Mouse (Mus musculus) adrenal gland, postnatal 14 days (tissue): Measurements from ENCODE around the gene Ddn. TPM values are rescaled to one million over a fixed set of nuclear protein-coding genes. Genes with fewer than 3 reads are reported as not detected.
"Not testable (repeated sequence)": the region's sequence is repeated elsewhere in the genome, so short reads cannot be mapped to it uniquely, and the experiment has no call there.

Experiments used
- DNase-seq: peaks from one replicate; pipeline ENCODE4 v3.0.0; 2021; ENCODE audit warnings: mixed read lengths
- total RNA-seq: library from RNA; stranded (reverse); gene quantifications from 2 replicates; pipeline ENCODE4 v1.2.3, GENCODE M21; 2021

Ddn gene
- total RNA-seq, 1 experiment from 2014 or later: not detected

DNA sequence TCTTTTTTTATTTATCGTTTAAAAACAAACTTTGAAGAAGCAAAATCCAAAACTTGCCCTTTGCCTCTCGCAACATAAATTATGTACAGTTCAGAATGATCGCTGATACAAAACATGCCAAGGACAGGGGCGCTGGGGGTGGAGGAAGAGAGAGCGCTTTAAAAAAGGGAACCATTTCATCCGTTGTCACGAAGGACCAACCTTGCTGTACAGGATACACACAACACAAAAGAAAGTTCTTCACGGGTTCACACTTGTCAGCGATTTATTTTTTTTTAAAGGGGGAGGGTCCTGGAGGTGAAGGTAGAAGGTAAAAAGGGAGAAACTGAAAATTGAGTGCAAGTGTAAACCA, 22.4 kb upstream of the Ddn start:
- no peak for DNase-seq

DNA sequence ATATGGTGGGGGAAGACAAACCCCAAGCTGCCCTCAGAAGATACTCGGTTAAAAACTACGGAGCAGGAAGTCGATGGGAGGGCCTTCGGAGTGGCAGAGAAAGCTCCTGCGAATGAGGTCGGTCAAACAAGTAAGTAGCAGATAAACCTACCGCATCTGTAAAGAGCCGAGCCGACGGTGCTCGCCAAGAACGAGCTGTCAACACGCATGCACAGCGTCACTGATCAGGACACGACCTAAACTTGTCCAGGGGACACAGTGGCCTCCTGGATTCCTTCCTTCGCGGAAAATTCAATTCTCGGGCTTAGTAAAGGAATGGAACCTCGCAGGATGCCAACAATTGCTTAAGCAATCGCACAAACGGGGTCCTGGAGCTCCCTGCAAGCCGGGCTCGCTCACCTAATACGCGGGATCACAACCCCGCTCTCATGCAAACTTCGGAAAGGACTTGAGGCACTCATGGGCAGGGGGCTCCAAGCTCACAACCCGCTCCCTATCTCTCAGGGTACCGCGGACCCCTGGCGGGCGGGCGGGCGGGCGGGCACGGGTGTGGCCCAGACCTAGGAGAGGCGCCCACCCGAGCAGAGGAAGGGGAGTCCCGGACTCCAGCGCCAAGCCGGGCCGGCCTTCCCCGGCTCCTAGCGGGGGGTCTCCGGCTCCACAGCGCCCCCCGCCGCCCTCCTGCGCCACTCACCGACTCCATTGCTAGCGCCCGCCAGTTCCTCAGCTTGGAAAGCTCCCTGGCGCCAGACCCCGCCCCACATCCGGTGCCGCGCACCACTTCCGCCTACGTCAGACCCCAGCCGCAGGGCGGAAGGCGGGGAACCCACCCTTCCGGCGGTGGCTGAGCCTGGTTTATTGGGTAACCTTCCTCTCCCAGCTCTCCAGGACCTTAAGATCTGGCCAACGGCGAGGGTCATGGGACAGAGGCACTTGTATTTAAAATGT, 21.7 kb upstream of the Ddn start, which contains the start of gene Prkag1:
Gene Prkag1, minus strand, starts transcription at position 786 of the 948 bp plus-strand sequence.
- DNase-seq: peak; percentile 99

DNA sequence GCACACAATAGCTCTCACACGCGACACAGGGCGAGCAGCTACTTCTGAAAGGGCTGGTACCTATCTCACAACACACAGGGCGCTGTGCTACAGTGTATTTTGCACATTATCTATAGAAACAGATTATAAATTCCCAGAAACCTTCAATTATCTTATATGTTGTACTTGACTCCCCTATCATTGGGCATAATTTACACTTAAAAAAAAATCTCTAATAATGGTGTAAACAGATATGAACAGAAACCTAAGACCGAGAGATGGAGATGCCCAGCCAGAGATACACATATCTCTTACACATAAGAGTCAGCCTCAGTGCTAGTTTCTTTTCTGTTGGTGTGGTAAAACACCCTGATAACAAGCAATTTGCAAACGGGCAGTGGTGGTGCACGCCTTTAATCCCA, 18.3 kb upstream of the Ddn start:
- DNase-seq: no peak

DNA sequence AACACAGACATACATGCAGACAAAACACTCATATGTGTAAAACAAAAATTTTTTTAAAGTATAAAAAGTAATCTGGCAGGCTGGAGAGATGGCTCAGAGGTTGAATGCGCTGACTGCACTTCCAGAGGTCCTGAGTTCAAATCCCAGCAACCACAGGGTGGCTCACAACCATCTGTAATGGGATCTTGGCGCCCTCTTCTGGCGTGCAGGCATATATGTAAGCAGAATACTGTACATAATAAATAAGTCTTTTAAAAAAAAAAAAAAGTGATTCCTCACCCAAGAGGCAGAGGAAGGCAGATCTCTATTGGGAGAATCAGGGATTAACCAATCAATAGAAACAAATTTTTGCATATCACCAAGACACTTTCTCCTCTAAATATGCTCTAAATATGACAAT, 14.1 kb upstream of the Ddn start:
- no peak for DNase-seq

DNA sequence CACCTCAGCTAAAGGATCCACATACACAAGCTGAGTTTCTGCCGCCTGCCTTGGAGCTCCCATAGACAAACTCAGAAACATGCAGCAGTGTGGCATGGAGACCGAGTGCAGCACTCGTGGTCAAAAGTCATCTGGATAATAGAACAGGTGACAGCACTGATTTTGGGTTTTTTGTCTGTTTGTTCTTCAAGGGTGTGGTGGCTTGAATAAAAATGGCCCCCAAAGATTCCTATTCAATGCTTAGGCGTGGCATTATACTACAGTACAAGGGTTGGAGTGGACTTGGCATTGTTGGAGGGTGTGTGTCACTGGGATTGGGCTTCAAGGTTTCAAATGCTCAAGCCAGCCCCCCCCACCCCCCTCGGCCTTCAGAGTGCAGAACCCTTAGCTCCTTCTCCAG, 12.9 kb upstream of the Ddn start:
- DNase-seq: no peak

DNA sequence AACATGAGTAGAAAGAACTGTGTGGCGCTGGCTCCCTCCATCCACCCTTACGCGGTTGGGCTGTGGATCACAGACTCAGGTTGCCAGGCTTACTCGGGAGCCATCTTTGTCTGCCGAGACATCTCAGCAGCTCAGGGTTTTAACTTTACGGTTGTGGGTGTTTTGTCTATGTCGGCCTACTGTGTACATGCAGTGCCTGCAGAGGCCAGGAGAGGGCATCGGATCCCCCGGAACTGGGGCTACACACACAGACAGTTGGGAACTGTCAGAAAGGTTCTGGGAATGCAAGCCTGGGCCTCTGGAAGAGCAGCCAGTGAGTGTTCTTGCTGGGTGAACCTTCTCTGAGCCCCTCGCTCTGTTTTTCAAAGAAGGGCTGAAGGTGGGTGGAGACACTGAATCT, 12.1 kb upstream of the Ddn start:
- peak; percentile 50 for DNase-seq

DNA sequence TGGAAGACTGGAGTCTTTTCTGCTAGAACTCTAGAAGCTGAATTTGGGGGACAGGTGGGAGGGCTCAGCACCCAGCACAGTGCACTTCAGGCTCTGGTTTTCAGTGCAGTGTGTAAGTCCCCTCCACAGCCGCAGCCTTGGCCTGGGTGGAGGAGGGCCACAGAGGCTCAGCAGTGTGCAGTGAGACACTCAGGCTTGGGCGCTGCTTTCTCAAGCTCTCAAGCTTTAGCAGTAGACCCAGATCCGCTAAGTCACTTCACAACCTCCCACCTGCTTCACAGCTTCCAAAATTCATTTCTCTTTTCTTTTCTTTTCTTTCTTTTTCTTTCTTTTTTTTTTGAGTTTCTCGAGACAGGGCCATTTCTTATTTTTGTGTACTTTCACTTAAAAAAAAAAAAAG, 11.6 kb upstream of the Ddn start:
- no peak for DNase-seq

DNA sequence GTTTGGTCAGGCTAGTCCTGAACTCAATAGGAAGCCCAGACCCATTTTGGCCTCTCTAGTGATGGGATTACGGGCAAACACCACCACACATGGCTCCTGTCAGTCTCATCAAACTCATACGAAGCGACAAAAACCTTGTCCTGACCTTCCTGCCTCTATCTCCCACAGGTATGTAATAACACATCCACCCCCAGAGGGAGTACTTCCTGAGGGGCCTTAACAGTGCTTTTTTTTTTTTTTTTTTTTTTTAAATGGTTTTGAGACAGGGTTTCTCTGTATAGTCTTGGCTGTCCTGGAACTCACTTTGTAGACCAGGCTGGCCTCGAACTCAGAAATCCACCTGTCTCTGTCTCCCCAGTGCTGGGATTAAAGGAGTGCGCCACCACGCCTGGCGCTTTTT, 8.9 kb upstream of the Ddn start:
- no peak for DNase-seq

DNA sequence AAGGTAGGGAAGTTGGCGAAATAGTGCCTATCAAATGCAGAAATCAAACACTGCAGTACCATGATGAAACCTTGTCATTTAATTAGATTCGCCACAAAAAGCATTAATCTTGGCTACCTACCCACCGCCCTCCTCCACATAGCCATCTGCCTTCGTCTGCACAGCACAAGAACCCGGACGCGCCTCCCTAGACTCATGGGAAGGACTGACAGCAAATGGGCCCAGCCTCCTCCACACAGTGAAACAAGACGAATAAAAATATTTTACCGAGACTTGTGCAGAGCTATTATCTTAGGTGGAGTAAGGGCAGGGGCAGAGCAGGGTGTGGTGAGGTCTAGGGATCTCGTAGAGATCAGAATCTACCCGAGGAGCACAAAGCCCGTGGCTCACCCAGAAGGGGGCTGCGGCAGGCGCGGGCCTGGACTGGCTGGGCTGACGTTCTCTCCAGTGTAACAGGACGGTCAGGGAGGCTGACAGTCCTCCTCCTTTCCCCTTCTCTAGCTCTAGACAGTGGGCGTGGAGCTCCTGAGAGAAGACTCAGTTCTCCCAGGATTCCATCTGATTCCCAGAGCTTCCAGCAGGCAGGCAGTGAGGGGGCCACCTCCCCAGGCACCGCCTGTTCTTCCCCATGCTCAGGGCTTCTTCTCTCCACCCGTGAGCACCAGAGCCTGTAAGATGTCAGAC, 3.6 kb upstream of the Ddn start:
- no peak for DNase-seq

DNA sequence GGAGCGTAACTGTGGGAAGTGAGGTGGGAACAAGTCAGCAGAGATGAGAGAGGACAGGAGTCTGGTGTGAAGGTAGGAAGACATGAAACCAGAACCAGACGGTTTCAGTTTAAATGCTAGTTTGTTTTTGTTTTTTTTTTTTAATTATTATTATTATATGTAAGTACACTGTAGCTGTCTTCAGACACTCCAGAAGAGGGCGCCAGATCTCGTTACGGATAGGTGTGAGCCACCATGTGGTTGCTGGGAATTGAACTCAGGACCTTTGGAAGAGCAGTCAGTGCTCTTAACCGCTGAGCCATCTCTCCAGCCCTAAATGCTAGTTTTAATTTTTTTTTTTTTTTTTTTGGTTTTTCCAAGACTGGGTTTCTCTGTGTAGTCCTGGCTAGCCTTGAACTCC, 922 bp upstream of the Ddn start:
- DNase-seq: not testable (repeated sequence)

DNA sequence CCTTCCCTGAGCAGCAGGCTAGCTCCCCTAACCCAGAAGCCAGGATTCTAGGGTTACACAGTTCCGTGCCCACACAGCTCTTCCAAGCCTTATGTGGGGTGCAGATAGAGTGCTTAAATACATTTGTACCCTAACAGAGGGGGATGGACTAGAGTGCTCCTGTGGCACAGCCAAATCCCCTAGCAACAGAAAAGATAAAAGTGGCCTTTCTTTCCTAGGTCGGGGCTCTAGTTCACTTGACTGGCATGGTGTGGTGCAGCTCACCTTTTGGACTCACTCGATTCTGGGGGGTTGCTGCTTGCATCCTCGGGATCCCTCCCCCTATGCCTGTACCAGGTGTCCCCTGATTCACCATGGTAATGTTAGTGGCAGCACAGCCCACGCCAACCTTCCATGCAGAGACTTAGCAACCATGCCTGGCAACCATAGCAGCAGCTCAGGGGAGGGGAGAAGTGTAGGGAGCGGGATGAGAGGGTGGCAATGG, 597 bp downstream of the Ddn start:
- no peak for DNase-seq

DNA sequence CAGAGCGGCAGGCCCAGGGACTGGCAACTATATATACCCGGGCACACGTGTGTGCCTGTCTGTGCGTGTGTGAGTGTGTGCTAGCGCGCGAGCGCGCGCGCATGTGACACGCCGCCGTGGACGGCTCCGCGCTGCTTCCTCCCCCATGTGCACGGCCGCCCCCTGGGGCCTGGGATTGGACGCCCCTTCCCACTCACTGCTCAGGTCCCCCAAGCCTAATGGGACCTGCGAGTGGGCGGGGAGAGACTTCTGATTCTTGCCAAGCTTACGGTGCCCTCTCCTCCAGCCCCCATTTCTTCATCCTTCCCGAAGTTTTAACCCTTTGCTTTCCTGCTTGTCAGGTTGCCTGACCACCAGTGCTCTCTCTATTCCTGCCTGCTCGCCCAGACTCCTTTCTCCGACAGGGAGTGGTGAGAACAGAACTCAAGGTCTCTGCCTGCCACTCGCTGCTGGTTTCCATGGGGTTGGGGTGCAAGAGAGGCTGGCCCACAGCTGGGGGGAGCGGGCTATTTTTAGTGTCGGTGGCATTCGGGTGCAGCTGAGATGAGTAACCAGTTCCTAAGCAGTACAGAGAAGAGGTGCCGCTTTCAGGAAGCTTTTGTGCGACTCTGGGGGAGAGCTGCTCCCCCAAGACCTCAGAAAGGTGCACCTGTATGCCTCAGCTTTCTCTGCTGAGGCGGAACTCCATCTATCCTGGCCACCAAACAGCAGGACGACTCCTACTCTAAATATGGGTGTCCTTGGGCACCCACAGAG, 1.2 kb downstream of the Ddn start:
- DNase-seq: peak; percentile 68

DNA sequence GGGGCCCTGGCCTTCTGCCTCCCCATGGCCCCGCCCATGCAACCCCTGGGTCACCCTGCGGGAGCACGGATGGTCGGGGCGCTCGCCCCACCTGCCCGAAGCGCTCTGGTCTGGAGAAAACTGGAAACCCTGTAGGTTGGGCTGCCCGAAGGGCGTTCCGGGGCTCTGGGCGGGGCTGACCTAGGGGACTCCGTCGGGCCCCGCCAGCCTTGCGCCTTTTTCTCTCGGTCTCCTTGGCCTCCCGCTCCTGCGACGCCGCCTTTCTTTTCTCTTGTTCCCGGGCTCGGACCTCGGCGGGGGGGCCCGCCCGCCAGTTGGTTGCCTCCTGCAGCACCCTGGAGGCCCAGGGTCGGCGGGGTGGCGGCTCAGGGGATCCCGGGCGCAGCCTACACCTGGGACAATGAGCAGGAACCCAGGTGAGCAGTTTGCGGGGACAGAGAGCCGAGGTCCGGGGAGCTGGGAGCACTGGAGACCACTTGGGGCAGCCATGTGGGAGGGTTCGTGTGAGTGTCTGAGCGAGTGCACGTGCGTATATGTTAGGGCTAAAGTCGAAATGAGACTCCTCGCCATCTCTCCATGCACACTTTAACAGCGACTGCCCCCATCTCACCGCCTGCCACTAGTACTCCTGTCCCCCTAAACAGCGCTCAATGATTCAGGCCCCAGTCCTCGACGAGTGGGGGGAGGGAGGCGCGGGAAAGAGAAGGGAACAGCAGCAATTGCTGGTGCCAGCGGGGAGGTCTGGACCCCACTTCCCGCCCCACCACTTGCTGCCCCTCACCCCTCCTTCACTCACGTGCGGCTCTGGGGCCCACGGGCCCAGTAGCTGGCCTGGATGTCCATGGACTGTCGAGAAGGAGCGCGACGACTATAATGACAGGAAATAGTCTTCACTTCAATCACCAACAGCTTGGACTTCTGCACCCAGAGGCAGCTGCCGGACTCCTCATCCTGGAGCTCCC, 2.2 kb downstream of the Ddn start:
- DNase-seq: peak; percentile 43

DNA sequence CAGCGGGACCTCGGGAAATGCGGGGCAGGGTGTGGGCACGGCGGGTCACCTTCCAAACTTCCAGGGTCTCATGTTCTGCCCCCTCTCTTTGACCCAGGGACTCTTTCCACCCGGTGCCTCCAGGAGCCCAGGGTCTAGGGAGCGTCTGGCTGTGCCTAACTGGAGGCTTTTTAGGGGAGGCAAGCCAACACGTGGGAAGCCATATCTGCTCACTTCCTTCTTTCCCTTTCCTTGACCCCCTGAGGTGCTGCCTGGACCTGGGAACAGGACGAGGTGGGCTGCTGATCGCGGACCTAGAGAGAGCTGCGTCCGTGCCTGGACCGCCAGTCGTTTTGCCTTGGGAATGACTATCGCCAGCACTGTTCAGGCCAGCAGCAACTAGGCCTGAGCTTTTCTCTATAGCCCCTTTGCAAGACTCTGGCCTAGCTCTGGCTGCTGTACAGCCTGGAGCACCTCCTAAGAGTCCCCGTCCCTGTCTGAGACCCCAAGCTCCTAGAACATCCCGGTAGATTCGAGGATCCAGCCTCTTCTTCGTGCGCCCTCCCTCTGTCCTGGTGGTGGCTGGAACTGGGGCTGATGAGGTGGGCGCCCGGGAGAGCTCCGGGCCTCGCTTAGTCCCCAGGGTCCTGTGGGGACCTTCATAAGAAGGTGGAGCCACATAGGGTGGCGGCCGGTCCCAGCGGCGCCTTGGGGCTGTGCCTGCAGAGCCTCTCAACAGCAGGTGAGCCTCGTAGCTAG, 3.0 kb downstream of the Ddn start:
- DNase-seq: no peak

DNA sequence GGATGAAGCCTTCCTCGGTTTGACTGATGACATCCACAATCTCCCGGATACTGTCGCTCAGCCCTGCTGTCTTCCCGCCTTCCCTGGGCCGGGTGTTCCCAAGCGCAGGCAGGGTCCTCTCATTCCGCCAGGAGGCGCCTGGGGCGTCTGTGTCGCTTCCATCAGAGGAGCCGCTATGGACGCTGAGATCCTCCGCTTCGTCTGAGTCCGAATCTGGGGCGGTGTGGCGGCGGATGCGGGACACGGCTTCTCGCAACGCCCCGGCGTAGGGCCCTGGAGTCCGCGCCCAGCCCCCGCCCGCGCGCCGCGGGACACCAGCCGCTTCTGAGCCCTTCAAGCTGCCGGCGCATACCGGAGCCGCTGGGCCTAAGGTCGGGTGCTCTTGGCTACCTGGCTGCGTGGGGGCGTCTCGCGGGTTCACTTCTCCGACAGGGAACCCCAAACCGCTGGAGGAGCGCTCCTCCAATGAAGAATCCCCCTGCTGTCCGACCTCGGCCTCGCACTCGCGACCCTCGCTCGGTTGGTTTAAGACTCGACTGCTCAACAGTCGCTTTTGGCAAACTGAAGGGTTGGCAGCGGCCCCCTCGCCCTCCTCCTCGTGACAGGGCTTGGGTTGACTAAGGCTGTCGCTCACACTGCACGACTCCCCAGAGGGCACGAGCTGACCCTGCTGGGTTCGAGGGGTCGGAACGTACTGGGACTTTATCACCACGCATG, 3.8 kb downstream of the Ddn start:
- DNase-seq: peak; percentile 89

DNA sequence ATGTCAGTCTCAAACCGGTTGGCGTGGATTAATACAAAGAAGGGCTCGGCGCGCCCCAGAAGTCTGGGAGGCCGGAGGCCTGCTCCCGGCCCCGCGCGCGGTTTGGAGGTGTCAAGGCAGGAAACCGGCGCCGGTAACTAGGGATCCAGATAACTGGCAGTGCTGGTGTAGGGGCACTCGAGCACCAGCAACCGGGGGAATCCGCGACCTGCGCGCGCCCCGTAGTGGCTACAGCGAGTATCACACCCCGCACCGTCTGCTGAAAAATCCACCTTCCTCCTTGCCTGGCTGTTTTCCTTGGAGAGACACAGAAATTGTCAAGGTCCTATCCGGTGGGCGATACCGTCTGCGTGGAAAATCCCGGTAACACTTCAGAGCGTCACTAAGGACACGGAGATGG, 5.2 kb downstream of the Ddn start:
- DNase-seq: peak; percentile 89

DNA sequence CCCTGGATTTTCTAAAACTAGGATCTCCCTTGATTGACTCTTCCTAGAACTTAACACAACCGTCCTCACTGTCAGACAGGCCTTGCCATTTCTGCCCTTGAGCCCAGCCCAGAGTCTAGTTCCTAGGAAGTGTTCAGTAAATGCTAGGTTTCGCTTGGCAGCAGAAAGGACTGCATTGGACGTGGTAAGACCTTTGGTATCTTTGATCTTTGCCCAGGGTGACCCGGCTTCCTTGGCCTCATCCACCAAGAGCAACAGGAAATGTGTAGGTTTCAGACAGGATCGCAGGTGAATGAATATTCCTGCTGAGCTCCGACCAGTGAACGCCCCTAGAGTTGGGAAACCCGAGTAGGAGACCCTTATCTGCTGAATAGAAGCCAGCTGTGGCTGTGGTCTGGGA, 6.4 kb downstream of the Ddn start:
- DNase-seq: no peak

DNA sequence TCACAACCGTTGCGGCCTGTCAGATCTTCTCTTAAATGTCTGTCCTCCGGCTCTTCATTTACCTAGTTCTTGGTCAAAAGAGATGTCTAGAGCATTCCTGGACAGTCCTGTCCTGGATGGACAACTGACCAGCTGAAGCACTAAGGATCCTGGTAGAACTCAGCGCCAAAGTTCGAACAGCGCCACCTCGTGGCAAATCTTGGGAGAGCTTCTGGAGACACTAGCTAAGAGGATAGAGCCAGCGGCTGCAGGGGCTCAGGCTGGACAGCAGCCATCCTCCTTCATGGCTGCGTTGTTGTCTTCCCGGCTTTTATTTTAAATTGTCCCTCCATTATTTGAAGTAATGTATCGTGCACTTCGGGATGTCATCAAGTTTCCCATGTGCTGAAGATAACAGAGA, 9.9 kb downstream of the Ddn start:
- peak; percentile 92 for DNase-seq

DNA sequence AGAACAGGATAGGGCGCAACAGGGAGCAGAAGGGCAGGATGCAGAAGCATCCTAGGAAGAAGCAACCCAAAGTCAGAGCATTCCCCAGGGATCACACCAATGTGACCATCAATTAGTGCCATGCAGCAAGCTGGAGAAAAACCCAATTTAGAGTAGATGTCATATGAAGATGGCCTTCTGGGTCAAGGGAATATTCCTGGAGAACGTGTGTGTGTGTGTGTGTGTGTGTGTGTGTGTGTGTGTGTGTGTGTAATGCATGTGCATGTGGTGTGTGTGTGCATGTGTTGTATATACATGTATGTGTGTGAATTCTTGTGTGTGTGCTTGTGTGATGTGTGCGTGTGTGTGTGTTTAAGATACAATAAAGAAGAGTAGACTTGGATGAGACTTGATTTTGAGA, 10.4 kb downstream of the Ddn start:
- DNase-seq: no peak

DNA sequence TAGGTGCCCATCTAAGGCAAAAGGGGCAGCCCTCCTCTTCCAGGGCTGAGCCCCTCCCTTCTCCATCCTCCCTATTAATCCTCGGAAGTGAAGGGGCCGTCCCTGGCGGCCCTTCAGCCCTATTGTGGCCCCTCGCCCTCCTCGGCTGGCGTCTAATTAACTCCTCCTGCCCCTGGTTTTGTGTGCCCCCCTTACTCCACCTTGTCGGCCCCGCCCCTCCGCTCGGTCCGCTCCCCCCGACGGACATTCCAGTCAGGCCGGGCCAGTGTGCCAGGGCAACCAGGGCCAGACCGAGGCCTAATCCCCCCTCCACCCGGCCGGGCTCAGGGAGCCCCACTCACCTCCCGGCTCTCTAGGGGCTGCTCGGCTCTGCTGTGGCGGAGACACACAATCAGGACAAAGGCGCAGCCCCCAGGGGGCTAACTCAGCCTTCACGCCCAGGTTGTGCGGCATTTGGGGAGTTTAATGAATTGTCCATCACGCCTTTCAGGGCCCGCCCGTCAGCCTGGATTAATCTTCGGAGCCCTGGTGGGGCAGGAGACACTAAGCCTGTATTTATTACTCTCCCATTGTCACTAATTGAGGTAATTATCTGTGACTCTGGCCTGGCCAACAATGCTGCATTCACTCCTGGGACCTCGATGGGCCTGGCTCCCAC, 11.3 kb downstream of the Ddn start:
- no peak for DNase-seq
